Mouse (Mus musculus) liver, embryonic 16.5 days (tissue): ENCODE data around the gene Spo11. TPM values are rescaled to one million over a fixed set of nuclear protein-coding genes. Genes with fewer than 3 reads are reported as not detected.

Experiments
- ATAC-seq: fragments of 200-750 bp; cut with Nextera tagmentation; 2 replicates; pipeline ENCODE4 v1.8.0; 2017; ENCODE audit warnings: low read depth, mild to moderate bottlenecking, moderate number of reproducible peaks, moderate library complexity
- H3K27ac ChIP-seq: fragments of 300-500 bp; sonication (generic); 2 replicates; pipeline ENCODE4 v1.5.1; 2014; ENCODE audit warnings: mild to moderate bottlenecking, low read length
- H3K27me3 ChIP-seq: fragments of 300-500 bp; sonication (generic); 2 replicates; pipeline ENCODE4 v1.6.1; 2014; ENCODE audit warnings: low read depth, low read length, mixed read lengths; ENCODE audit not compliant: control insufficient read depth, insufficient read depth
- H3K36me3 ChIP-seq: fragments of 300-500 bp; sonication (generic); 2 replicates; pipeline ENCODE4 v1.6.1; 2014; ENCODE audit warnings: mild to moderate bottlenecking; ENCODE audit not compliant: control insufficient read depth, insufficient read depth
- H3K4me1 ChIP-seq: fragments of 300-500 bp; sonication (generic); 2 replicates; pipeline ENCODE4 v1.6.1; 2014; ENCODE audit warnings: low read depth, low read length, mixed read lengths; ENCODE audit not compliant: control insufficient read depth
- H3K4me2 ChIP-seq: fragments of 300-500 bp; sonication (generic); 2 replicates; pipeline ENCODE4 v1.6.1; 2014; ENCODE audit warnings: low read depth, low read length, mixed read lengths
- H3K4me3 ChIP-seq: fragments of 300-500 bp; sonication (generic); 2 replicates; pipeline ENCODE4 v1.5.1; 2014; ENCODE audit warnings: low read depth, mild to moderate bottlenecking, low read length
- H3K9ac ChIP-seq: fragments of 300-500 bp; sonication (generic); 2 replicates; pipeline ENCODE4 v1.6.1; 2014; ENCODE audit warnings: low read depth, low read length
- H3K9me3 ChIP-seq: fragments of 300-500 bp; sonication (generic); replicated peaks from 2 replicates; pipeline ENCODE4 v1.6.1; 2016; ENCODE audit warnings: low read length; ENCODE audit not compliant: control insufficient read depth
- WGBS: fragments of 180-500 bp; shearing (Covaris S2); extraction: QIAGEN DNeasy Blood & Tissue Kit; methylation state at CpG from one replicate; pipeline ENCODE4 v1.1.7; 2014; ENCODE audit not compliant: insufficient replicate concordance; 5-methylcytosine and 5-hydroxymethylcytosine counted together
- polyA plus RNA-seq: library from polyadenylated mRNA; unstranded; fragments of >200 nt; fragmentation: Nextera tagmentation; extraction: Ambion mirVana; gene quantifications from 2 replicates; pipeline ENCODE4 v1.2.1, GENCODE M21; 2015

The Spo11 gene
- polyA plus RNA-seq, 1 experiment from 2014 or later: not detected

GRCm38 (mm10) chr2:172936844-172937243 is 40.7 kb upstream of the Spo11 start:
- Histone ChIP-seq H3K9ac (no peak overlapping the region), H3K27me3 (peaks cover 88% of the 10 kb centered on the region), H3K36me3 (no peaks in the 10 kb centered on the region), H3K4me3 (no peak overlapping the region), H3K4me2 (no peak overlapping the region), H3K4me1 (peaks cover 7% of the 10 kb centered on the region), H3K27ac (no peak overlapping the region), H3K9me3 (no peaks in the 10 kb centered on the region)
- ATAC-seq: no peak
- 59% methylated on average over 5 of the region's 5 CpGs for WGBS

- H3K4me2 ChIP-seq: no peak overlapping the region
- H3K4me3 ChIP-seq: no peak overlapping the region
- H3K36me3 ChIP-seq: no peaks in the 10 kb centered on the region
- WGBS: 20% methylated on average over 12 of the region's 12 CpGs
- H3K9ac ChIP-seq: no peak overlapping the region
- no peak for ATAC-seq
- peaks cover 93% of the 10 kb centered on the region for H3K27me3 ChIP-seq
- H3K9me3 ChIP-seq: no peaks in the 10 kb centered on the region
- no peak overlapping the region for H3K27ac ChIP-seq
- H3K4me1 ChIP-seq: peaks cover 7% of the 10 kb centered on the region
These were observed 39.9 kb upstream of the Spo11 start for GRCm38 (mm10) chr2:172937326-172938190.

GRCm38 (mm10) chr2:172938761-172939638 is 38.5 kb upstream of the Spo11 start:
- Histone ChIP-seq H3K4me2 (peak overlapping the region; percentile 55), H3K9ac (no peak overlapping the region), H3K27me3 (peaks cover 84% of the 10 kb centered on the region), H3K9me3 (no peaks in the 10 kb centered on the region), H3K27ac (no peak overlapping the region), H3K36me3 (no peaks in the 10 kb centered on the region), H3K4me3 (peak overlapping the region; percentile 54), H3K4me1 (peaks cover 7% of the 10 kb centered on the region)
- WGBS: 1% methylated on average over 57 of the region's 57 CpGs
- peak; percentile 66 for ATAC-seq

- Histone ChIP-seq H3K4me2 (peak overlapping the region; percentile 55), H3K27ac (no peak overlapping the region), H3K36me3 (no peaks in the 10 kb centered on the region), H3K9ac (no peak overlapping the region), H3K9me3 (no peaks in the 10 kb centered on the region), H3K27me3 (peaks cover 78% of the 10 kb centered on the region), H3K4me1 (peaks cover 4% of the 10 kb centered on the region), H3K4me3 (peak overlapping the region; percentile 54)
- no peak for ATAC-seq
- under 1% methylated on average over 26 of the region's 26 CpGs for WGBS
These were observed 37.9 kb upstream of the Spo11 start for GRCm38 (mm10) chr2:172939639-172940002.

GRCm38 (mm10) chr2:172940003-172940798 is 37.3 kb upstream of the Spo11 start, which contains the start of gene Bmp7:
Gene Bmp7, minus strand, starts transcription at chr2:172940321.
- Histone ChIP-seq H3K4me3 (peak within 1 kb of the TSS; percentile 54), H3K4me2 (peak within 1 kb of the TSS; percentile 55), H3K4me1 (peaks cover under 1% of the 10 kb centered on the region), H3K9me3 (no peaks in the 10 kb centered on the region), H3K27me3 (peaks cover 72% of the 10 kb centered on the region), H3K36me3 (no peaks in the 10 kb centered on the region), H3K9ac (no peak within 1 kb of the TSS), H3K27ac (no peak within 1 kb of the TSS)
- peak; percentile 74 for ATAC-seq
- under 1% methylated on average over 81 of the region's 82 CpGs for WGBS

- Histone ChIP-seq H3K9ac (no peak overlapping the region), H3K27me3 (peaks cover 67% of the 10 kb centered on the region), H3K9me3 (no peaks in the 10 kb centered on the region), H3K4me2 (peak overlapping the region; percentile 55), H3K4me1 (no peaks in the 10 kb centered on the region; the same call in 1 of the 2 replicates), H3K36me3 (no peaks in the 10 kb centered on the region), H3K4me3 (peak overlapping the region; percentile 54), H3K27ac (no peak overlapping the region)
- WGBS: 4% methylated on average over 13 of the region's 13 CpGs
- ATAC-seq: no peak
These were observed 36.7 kb upstream of the Spo11 start for GRCm38 (mm10) chr2:172940799-172941163.

- H3K9ac ChIP-seq: no peak overlapping the region
These were observed 28.4 kb upstream of the Spo11 start for GRCm38 (mm10) chr2:172949051-172949450.

GRCm38 (mm10) chr2:172950119-172950676 is 27.3 kb upstream of the Spo11 start:
- ATAC-seq: no peak
- WGBS: 54% methylated on average over 9 of the region's 9 CpGs

More at GRCm38 (mm10) chr2:172949051-172949450, 28.4 kb upstream of the Spo11 start:
- H3K4me1 ChIP-seq: no peaks in the 10 kb centered on the region
- H3K9me3 ChIP-seq: no peaks in the 10 kb centered on the region
- H3K36me3 ChIP-seq: no peaks in the 10 kb centered on the region
- ATAC-seq: no peak
- no peak overlapping the region for H3K4me2 ChIP-seq
- no peaks in the 10 kb centered on the region for H3K27me3 ChIP-seq
- 29% methylated on average over 5 of the region's 5 CpGs for WGBS
- no peak overlapping the region for H3K27ac ChIP-seq
- H3K4me3 ChIP-seq: no peak overlapping the region

More at GRCm38 (mm10) chr2:172950119-172950676, 27.3 kb upstream of the Spo11 start:
- Histone ChIP-seq H3K27me3 (no peaks in the 10 kb centered on the region), H3K4me2 (no peak overlapping the region), H3K4me1 (no peaks in the 10 kb centered on the region), H3K9ac (no peak overlapping the region), H3K9me3 (no peaks in the 10 kb centered on the region), H3K36me3 (no peaks in the 10 kb centered on the region), H3K27ac (no peak overlapping the region), H3K4me3 (no peak overlapping the region)
